Mouse (Mus musculus) ES-Bruce4 (cell line): ENCODE measurements around the gene Efna1. TPM values are rescaled to one million over a fixed set of nuclear protein-coding genes. Genes with fewer than 3 reads are reported as not detected.

Experiments used
- H3K27ac ChIP-seq: 2 replicates; pipeline ENCODE4 v1.5.1; 2012; ENCODE audit warnings: low read length, inconsistent platforms; ENCODE audit not compliant: insufficient read depth
- H3K27me3 ChIP-seq: 2 replicates; pipeline ENCODE4 v1.6.1; 2012; ENCODE audit warnings: mild to moderate bottlenecking, low read length, inconsistent platforms; ENCODE audit not compliant: control insufficient read depth, poor library complexity, insufficient read depth, severe bottlenecking
- H3K36me3 ChIP-seq: 2 replicates; pipeline ENCODE4 v1.6.1; 2012; ENCODE audit warnings: inconsistent platforms, mild to moderate bottlenecking, low read length, moderate library complexity; ENCODE audit not compliant: control insufficient read depth, poor library complexity, insufficient read depth, severe bottlenecking
- H3K4me1 ChIP-seq: one replicate; pipeline ENCODE4 v1.8.1; 2011; ENCODE audit warnings: low read length; ENCODE audit not compliant: control insufficient read depth, insufficient read depth
- H3K4me3 ChIP-seq: 2 replicates; pipeline ENCODE4 v1.5.1; 2011; ENCODE audit warnings: low read depth, mild to moderate bottlenecking, low read length
- H3K9ac ChIP-seq: 2 replicates; pipeline ENCODE4 v1.6.1; 2012; ENCODE audit warnings: low read depth, mild to moderate bottlenecking, inconsistent platforms; ENCODE audit not compliant: poor library complexity, severe bottlenecking
- H3K9me3 ChIP-seq: replicated peaks from 2 replicates; pipeline ENCODE4 v1.6.1; 2012; ENCODE audit warnings: mild to moderate bottlenecking, low read length, inconsistent platforms; ENCODE audit not compliant: control insufficient read depth, poor library complexity, insufficient read depth, severe bottlenecking
- CTCF ChIP-seq: IDR thresholded peaks from one replicate; pipeline ENCODE4 v1.8.1; 2011; ENCODE audit warnings: low read depth, low read length
- EP300 ChIP-seq: IDR thresholded peaks from 2 replicates; pipeline ENCODE4 v1.6.1; 2011; ENCODE audit warnings: low read depth, low read length; ENCODE audit not compliant: insufficient read depth
- POLR2A ChIP-seq: IDR thresholded peaks from one replicate; pipeline ENCODE4 v1.8.1; 2011; ENCODE audit warnings: low read length; ENCODE audit not compliant: insufficient read depth
- polyA plus RNA-seq: library from polyadenylated mRNA; stranded (reverse); fragments of >200 nt; gene quantifications from 2 replicates; pipeline ENCODE4 v1.2.4, GENCODE M21; 2011; ENCODE audit warnings: low read depth; ENCODE audit not compliant: missing spikeins, insufficient read depth, insufficient read length

The Efna1 gene
- polyA plus RNA-seq, 1 experiment: 8.3 TPM

DNA sequence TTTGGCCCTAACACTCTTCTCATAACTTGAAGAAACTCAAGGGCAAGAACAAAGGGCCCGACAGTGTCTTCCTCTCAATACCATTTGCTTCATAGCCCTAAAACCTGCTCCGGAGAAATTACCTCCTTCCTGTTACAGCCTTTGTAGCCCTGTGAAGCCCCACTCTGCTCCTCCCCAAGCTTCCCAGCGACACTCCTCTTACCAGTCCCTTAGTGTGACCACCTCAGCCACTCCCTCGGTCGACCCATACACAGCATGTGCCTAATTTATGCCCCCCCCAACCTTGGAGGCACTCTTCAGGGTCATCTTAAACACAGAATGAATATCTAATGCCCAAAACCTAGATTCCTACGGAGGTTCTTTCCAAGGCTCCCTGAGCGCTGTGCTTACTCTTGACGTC, 2.3 kb downstream of the Efna1 start:
- no peak for TF ChIP-seq CTCF
- no peak for TF ChIP-seq POLR2A
- TF ChIP-seq EP300: no peak
- H3K27me3 ChIP-seq: no peaks in the 10 kb centered on the region
- H3K4me3 ChIP-seq: peak overlapping the region; percentile 71
- H3K27ac ChIP-seq: no peak overlapping the region
- H3K9ac ChIP-seq: peak overlapping the region; percentile 77
- no peaks in the 10 kb centered on the region for H3K9me3 ChIP-seq
- no peaks in the 10 kb centered on the region for H3K36me3 ChIP-seq
- H3K4me1 ChIP-seq: no peaks in the 10 kb centered on the region

DNA sequence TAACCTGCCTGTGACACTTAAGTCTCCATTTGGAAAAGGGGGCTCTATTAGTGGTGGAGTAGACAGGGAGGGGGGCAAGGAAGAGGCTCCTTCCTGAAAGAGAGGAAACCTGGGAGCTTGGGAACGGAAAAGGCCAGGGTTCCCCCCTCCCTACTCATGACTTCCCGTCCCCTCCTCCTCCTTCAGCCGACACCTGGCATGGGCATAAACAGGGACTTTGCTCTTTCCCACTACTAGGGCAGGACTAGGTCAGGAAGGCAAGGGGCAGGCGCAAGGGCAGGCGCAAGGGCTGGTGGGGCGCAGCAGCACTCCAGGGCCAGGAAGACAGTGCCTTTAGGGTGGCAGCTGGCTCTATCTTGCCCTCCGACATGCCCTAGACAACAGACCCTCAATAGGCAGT, 2.8 kb downstream of the Efna1 start:
- H3K27me3 ChIP-seq: no peaks in the 10 kb centered on the region
- H3K36me3 ChIP-seq: no peaks in the 10 kb centered on the region
- H3K9ac ChIP-seq: no peak overlapping the region
- H3K4me1 ChIP-seq: no peaks in the 10 kb centered on the region
- H3K4me3 ChIP-seq: no peak overlapping the region
- H3K27ac ChIP-seq: no peak overlapping the region
- TF ChIP-seq CTCF (no peak), EP300 (no peak), POLR2A (no peak)
- no peaks in the 10 kb centered on the region for H3K9me3 ChIP-seq

DNA sequence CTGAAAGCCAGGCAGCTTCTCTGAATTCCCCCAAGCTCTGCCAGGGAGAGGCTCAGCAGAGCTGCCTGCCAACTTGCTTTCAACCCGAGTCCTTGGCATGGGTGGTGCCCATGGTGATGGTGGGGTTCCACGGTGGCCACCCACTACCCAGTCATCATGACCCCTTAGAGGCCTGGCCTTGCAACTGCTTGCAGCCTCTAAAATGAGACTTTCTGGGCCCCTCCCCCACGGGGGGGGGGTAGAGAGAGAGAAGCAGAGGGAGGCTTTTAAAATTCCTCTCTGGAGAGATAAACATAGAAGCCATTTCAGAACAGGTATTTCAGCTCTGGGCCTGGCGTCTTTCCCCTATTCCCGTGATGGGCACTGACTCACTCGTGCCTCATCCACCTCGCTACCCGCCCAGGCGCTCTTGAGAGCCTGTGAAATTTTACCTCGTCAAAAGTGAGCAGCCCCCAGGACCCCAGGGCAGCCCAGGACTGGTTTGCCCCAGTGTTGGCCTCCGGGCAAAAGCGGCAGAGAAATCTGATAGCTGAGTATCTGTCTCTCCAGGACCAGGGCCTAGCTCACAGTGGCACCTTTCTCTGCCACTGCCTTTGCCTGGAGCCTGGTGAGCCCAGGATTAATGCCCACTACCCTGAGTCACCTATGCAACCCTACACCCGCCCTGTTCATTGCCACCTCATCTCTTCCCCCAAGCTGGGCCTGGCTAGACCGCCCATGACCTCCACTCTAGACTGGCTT, 3.5 kb downstream of the Efna1 start:
- H3K27me3 ChIP-seq: no peaks in the 10 kb centered on the region
- no peak overlapping the region for H3K27ac ChIP-seq
- peaks cover under 1% of the 10 kb centered on the region for H3K4me1 ChIP-seq
- TF ChIP-seq CTCF: no peak
- no peak for TF ChIP-seq EP300
- no peak for TF ChIP-seq POLR2A
- no peaks in the 10 kb centered on the region for H3K36me3 ChIP-seq
- H3K4me3 ChIP-seq: no peak overlapping the region
- H3K9me3 ChIP-seq: no peaks in the 10 kb centered on the region
- no peak overlapping the region for H3K9ac ChIP-seq

DNA sequence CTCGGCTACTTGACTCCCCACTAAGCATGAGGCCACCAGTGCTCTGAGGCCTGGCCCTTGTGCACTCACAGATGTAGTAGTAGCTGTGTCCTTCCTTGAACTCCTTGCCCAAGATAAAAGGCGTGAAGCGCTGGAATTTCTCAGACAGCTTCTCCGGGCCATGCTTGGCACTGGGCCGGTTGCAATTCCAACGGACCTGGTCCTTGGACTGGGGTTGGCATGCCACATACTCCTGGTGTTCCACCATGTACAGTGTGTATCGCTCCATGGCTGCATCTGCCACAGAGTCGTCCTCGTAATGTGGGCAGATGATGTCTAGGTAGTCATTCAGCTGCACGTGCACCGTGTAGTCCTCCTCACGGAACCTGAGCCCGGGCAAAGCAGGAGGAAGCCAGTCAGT, 4.9 kb downstream of the Efna1 start:
- no peaks in the 10 kb centered on the region for H3K36me3 ChIP-seq
- no peaks in the 10 kb centered on the region for H3K27me3 ChIP-seq

DNA sequence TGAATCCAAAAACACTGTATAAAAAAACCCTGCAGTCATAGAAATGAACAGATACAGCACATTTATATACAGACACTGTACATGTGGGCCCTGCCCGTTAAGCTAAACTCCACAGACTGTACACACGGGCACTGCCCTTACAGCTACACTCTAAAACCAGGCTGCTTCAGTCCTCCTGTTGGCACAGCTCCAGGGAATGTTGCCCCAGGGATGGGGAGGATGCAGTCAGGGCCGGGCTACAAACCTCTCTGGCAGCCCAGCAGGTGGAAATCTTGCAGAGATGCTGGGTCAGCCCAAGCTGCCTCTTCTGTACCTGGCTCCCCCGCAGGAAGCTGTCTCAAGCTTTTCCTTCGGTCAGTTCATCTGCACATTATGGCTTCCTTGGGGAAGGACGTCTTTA, 9.2 kb downstream of the Efna1 start:
- H3K36me3 ChIP-seq: no peaks in the 10 kb centered on the region
- no peaks in the 10 kb centered on the region for H3K27me3 ChIP-seq
- H3K9me3 ChIP-seq: no peaks in the 10 kb centered on the region
- H3K9ac ChIP-seq: no peak overlapping the region
- H3K4me1 ChIP-seq: peaks cover 3% of the 10 kb centered on the region
- no peak overlapping the region for H3K4me3 ChIP-seq
- no peak overlapping the region for H3K27ac ChIP-seq
- TF ChIP-seq CTCF (no peak), EP300 (no peak), POLR2A (no peak)

More for the DNA sequence above, 4.9 kb downstream of the Efna1 start:
- peaks cover 3% of the 10 kb centered on the region for H3K4me1 ChIP-seq
- H3K9me3 ChIP-seq: no peaks in the 10 kb centered on the region
- H3K9ac ChIP-seq: no peak overlapping the region
- H3K4me3 ChIP-seq: no peak overlapping the region
- TF ChIP-seq EP300: no peak
- no peak for TF ChIP-seq CTCF
- TF ChIP-seq POLR2A: no peak
- H3K27ac ChIP-seq: no peak overlapping the region

DNA sequence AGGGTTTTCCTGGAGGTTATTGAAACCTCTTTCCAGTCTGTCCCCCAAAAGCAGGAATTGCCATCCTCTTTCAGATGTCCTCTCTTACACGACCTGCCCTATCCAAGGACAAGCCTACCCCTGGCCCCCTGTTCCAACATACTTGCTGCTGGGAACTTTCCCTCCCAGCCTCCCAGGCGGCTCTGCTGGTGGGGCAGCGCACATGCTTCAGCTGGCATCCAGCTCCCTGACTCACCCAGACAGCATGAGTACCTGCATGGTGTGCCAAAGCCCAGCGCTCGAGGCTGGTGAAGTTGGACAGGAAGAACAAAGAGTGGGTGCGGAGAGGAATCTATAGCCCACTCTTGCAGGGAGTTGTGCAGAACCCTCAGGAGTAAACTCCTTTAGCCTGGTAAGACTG, 10.1 kb downstream of the Efna1 start:
- no peak for TF ChIP-seq EP300
- no peak for TF ChIP-seq POLR2A
- TF ChIP-seq CTCF: no peak
- Histone ChIP-seq H3K27me3 (no peaks in the 10 kb centered on the region), H3K9me3 (no peaks in the 10 kb centered on the region), H3K36me3 (no peaks in the 10 kb centered on the region), H3K4me1 (peaks cover 3% of the 10 kb centered on the region), H3K4me3 (no peak overlapping the region), H3K27ac (no peak overlapping the region), H3K9ac (peak overlapping the region; percentile 53)
